Mouse (Mus musculus): ENCODE measurements at regions not wholly inside any gene's neighbourhood (a gene's known extent, or its start where the extent isn't known, plus 50 kb on each side); places are given as distances from the start of the nearest gene placed in this dataset.
"Not testable (repeated sequence)": the region's sequence is repeated elsewhere in the genome, so short reads cannot be mapped to it uniquely, and the experiment has no call there.

DNA sequence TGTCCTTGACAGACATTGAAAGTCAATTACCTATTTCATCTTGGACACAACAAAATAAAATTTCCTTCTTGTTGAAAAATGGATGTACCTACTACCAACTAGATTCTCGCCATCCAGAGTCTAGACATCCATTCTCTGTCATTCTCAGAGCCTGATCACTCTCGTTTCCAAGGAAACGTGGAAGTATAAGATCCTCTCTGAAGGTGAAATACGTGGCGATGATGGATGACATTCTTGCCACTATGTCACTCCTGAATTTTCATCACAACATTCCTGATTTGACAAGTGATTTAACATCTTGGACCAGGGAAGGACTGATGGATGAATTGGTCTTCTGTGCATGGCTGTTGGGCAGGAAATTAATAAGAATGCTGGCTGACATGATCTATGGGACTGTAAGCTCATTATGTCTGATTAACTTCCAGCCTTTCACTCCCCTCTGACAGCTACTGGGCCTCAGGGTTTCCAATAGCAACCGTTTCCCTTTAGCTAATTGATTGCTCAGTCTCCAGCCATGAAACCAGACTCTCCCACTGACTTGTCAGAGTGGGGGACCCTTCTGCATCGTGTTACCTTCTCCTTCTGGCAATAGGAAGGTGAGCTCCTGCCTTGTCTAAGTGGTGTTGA lies 140.7 kb upstream of the Gm12728 start:
- DNase-seq (ENCODE audit: low spot score): no peak

DNA sequence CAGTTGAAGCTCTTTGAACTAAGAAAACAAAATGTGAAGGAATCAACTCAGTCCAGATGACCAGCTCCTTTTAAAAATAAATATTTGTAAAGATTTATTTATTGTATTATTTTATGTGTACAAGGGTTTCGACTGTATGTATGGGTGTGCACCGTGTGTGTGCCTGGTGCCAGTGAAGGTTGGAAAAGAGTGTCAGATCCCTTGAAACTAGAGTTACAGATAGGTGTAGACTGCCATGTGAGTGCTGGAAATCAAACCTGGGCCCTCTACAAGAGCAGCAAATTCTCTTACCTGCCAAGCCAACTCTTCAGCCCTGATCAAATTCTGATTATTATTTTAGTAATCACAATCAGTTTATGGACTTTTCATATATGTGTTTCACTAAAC lies 140.2 kb upstream of the Gm12728 start:
- no peak for DNase-seq (ENCODE audit: low spot score)

DNA sequence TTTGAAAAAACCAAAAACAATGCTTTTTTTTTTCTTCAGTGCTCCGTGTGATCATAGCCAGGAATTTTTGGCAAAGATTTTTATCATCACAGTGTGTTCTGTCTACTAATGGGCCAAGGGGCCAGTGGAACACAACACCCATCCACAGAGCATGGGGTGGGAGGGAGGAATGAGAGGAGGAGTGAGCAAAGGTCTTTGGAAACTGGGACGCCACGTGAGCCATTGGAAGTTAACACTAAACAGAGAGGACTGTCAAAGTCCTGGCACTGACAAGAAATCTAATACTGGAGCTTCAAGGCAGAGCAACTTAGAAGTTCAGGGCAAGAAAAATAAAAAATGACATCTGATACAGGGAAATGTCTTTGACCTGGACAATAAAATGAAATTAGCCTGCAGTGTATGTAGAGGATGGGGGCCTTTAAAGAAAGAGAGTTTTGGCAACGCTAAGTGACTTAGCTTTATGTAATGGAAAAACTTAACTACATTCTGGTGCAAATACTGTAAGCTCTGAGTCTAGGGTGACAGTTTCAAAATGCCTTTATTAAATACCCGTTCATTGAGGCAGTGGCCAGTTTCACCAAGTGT lies 133.5 kb upstream of the Gm12728 start:
- DNase-seq (ENCODE audit: low spot score): no peak

DNA sequence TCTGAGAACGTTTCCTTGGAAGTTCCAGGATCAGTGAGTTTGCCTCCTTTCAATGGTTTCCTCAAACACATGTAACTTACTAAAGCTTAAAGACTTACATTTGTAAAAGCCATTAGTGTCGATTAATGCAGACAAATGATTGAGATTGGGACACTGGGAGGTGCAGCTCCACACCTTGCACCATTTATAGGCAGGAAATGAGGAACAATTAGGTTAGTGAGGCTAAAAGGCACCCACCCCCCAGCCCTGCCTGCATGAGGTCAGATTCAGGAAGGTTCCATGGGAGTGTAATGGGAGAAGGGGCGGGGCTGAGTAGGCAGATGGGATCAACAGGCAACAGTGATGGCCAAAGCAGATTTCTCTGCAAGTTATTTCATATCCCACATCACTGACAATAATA lies 131.1 kb upstream of the Gm12728 start:
- no peak for DNase-seq (ENCODE audit: low spot score)

DNA sequence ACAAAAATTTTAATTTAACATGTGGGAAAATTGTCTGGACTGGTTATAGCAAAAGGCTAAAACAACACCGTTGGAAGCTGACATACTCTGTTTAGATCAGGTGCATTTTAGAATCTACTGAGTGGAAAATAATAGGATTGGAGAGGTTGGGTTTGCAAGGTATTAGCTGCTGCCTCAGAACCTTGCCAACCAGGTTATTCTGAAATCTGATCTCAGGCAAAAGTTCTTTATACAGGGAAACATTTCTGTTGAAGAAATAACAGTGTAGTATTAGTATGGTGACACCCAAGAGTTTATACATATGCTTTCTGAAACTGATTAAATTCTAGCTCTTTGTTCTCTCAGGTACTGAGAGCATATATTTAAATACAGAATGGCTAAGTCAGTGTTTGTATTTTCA lies 113.0 kb upstream of the Gm12728 start:
- no peak for DNase-seq (ENCODE audit: low spot score)

DNA sequence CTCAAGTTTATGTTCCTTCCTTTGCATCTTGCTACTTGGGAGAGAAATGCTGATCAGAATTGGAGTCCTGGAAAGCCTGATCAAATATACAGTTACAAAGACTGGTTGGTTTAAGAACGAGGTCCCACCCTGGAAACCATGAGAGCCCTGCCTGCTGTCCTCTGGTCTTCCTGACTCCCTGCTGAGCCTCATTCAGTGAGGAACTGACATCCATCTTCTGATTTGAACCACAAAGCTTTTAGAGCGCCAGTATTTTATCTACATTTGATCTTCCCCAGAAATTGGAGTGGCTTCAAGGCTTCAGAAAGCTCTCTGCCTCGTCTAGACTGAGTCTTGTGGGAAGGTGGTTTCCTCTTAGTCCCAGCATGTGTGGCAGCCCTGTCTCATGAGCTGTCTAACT lies 99.0 kb upstream of the Gm12728 start:
- DNase-seq (ENCODE audit: low spot score): no peak

DNA sequence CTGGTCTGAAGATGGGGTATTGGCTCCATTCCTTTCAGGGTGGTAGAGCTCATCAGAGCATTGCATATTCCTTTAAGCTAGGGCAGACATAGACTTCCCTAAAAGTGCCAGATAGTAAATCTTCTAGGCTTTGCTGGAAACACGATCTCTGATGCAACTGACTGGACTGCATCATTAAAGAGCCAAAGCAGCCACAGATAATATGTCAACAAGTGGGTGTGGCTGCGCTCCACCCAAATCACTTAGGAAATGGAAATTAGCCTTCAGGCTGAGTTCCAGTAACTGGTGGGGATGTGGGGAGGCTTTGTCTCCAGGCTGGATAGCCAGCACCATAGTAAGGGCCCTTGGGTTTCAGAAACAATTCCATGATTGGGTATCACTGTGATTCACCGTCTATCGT lies 97.3 kb upstream of the Gm12728 start:
- no peak for DNase-seq (ENCODE audit: low spot score)

DNA sequence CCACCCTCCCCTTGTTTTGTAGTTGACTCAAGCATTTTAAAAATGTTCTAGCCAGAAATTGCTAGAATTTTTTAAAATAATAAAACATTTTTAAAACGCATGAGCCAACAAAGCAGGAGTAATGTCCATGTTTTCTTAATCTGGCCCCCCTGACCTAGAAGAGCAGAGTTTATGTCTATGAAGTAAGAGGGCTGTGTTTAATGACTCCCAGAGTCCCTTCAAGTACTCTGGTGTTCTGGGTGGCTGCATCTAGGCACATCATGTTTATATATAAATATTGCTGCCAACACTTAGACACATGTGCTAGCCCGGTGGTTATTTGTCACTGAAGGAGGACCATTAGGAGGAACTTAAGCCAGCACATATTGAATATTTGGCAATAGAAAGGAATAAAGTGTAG lies 93.8 kb upstream of the Gm12728 start:
- DNase-seq (ENCODE audit: low spot score): no peak

DNA sequence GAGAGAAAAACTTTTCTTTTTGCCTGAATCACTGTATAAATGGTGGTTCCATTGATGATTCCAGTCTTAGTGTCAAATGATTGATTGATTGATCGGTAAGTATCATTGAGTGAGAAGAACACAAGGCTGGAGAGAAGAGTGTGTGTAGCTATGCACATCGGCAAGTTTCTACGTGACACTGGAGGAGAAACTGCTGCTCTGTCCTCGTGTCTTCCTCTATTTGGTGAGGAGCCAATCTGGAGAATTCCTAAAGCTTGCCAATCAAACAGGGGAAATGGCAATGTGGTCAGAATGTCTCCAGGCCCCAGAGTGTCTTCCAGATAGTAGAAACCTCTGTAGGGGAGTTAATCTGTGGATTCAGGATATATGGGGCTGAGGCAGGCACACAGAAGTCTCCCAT lies 92.5 kb upstream of the Gm12728 start:
- no peak for DNase-seq (ENCODE audit: low spot score)

DNA sequence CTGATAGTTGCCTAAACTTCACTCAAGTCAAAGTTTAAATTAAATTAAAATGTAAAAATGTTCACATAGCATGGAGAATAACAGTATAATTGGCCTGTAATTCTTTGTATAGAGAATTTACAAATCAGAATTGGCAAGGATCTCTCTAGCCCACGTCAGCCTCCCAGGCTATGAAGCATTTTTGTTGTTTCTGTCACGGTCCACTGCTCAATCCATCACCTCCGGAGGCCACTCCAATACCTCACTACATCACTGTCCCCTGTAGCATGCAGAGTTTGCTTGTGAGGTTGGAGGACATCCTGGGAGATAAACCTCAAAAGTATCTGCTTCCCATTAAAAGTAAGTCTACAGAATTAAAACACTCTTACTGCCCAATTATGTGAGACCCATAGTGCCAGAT lies 87.6 kb upstream of the Gm12728 start:
- no peak for DNase-seq (ENCODE audit: low spot score)

DNA sequence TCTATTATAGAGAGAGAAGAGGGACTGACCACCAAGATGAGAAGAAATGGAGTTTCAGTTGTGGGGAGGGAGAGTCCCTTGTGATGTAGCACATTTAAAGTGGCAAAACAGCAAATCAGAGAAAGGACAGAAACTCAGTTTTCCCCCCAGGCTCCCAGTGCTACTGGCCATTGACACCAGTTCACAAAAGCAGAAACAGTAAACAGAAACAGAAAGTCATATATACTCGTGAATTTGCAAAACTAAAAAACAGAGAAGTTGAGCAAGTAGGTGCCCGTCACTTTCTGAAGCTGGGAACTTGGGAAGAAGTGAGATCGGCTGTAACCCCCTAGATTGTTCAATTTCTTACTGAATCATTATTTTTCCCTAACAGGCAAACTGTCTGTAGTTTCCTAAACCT lies 86.3 kb upstream of the Gm12728 start:
- DNase-seq (ENCODE audit: low spot score): no peak

DNA sequence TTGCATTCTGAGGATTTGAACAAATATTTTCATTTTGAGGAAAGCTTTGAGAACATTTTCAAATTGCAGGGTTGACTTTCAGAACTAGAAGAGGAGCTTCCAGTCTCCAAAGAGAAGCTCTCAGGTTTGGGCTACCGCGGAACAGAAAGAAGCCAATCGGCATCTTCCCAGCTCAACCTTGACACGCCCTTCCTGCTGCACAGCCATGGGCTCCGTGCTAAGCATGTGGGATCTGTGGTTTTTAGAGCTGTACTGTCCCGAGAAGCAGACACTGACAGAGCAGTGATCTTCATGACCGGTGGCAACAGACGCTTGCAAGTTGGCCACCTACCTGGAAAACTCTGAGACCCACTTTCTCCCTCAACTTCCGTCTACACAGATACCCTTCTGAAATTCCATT lies 85.4 kb upstream of the Gm12728 start:
- no peak for DNase-seq (ENCODE audit: low spot score)

DNA sequence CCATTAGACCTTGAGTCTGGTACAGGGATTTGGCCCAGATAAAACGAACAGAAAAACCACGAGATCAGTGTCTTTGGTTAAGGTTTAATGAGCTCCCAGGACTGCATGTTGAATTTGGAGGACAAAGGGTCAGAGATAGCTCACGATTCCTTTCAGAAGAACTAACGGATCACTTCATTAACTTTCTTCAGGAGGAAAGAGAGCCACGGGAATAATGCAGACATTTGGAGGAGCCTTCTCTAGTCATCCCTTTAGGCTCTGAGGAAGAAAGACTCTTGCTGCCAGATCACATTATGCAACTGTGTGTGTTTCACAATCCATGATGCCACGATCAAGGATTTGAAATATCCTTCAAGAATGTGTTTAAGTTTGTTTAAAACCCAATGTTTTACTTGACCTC lies 83.7 kb upstream of the Gm12728 start:
- no peak for DNase-seq (ENCODE audit: low spot score)

DNA sequence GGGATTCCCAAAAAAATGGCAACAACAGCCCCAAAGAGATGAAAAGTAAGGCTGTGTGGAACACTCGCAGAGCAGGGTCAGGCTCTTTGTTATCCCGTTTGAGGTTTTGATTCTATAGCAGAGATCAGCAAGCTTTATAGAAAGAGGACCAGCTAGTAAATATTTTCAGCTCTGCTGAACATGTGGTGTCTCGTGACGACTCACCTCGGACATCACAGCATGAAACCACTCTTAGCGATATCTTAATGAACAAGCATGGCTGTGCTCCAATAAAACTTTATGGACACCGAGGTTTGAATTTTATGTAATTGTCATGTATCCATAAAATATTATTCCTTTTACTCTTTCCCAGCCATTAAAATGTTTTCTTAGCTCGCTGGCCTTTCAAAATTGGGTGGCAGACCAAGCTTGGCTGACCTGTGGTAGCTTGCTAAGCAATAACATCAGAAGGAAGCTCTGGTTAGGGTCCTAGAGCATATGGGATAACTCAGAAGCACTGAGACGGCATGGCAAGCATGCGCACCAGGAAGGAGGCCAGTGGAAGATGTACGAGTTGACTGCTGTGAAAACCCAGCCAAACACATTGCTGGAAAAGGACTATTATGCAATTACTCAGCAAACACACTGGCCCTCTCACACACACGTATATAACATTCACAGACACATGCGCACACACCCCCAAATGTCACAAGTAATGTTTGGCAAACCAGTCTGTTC lies 81.4 kb upstream of the Gm12728 start:
- DNase-seq (ENCODE audit: low spot score): no peak

DNA sequence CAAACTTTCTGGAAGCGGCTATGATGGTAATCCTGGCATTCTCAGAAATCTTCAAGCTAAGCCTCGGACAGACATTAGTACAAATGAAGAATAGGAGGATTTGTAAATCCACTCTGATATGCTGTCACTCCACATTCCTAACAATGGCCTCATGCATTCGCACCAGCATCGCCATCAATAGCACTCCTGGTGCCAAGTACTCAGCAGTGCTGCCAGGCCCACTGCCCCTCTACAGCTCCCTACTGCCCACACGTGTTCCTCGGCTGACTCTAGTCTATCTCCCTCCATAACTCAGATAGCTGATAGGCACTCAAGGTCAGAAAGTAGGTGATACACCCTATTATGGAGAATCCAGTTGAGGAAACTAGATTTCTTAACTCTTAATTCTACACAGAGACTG lies 75.7 kb upstream of the Gm12728 start:
- no peak for DNase-seq (ENCODE audit: low spot score)

DNA sequence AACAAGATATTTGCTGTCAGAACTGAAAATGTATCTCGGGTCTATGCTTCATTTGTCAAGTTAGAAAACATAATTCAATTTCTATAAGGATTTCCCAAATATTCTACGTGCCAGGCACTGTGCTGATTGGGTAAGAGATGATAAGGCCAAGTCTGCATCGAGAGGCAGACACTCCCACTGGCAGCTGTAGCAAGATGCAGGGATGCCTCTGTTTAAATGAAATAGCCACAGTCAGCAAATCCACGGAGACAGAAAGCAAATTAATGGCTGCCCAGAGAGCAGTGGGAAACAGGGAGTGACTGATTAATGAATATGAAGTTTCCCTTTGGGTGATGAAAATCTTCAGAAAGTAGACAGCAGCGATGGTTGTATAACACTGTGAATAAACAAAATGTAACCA lies 71.6 kb upstream of the Gm12728 start:
- no peak for DNase-seq (ENCODE audit: low spot score)

DNA sequence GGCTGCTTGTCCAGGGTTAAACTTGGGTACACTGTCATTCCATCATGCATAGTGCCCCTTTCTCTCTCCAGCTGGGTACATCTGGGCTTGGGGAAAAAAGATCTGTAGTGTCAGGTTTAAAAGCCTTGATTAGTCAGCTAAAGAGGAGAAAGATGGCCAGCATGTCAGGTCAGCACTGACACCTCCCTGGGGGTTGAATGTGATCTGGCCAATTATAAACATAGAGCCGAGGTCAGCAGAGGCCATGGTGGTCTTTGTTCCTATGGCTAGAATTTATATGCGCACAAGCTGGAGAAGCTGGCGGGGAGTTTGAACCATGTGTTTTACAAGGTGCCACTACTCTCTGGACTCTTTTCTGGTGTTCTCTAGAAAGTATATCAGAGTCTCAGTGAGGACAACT lies 61.0 kb upstream of the Gm12728 start:
- no peak for DNase-seq (ENCODE audit: low spot score)

DNA sequence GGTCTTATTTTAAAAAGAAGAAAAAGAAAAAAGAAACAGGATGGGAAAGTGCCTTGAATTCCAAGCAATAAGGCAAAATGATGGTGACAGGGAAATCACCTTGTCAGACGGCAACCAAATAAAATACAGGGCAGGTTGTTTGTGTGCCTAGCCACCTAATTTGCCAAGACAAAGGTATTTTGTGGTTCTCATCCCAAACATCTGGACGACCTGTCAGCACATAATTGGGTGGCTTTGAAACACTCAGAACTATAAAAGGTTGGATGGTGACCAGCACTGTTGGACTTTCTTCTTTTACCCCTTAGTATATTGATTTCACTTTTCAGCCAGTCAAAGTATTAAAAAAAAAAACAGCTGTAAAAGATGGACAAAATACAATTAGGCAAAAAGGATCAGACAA lies 58.8 kb upstream of the Gm12728 start:
- no peak for DNase-seq (ENCODE audit: low spot score)

DNA sequence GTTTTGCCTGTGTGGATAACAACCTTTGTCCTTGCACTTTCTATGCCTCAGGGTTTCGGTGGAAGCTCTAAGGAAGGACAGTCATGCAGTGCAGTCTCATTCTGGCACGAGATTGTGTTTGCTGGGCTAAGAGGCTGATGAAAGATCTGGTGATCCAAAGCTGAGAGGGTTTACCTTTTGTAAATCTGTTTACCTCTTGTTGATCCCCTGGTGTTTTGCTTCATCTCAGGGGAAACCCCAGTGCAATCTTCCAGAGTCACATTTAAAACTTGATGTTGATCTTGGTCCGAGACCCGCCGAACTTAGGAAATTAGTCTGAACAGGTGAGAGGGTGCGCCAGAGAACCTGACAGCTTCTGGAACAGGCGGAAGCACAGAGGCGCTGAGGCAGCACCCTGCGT lies 54.6 kb upstream of the Gm12728 start:
- DNase-seq (ENCODE audit: low spot score): not testable (repeated sequence)
